Mouse (Mus musculus) limb, embryonic 12.5 days (tissue): ENCODE measurements around the gene Insl3. TPM values are rescaled to one million over a fixed set of nuclear protein-coding genes. Genes with fewer than 3 reads are reported as not detected.

ENCODE experiments used
- ATAC-seq: fragments of 200-750 bp; cut with Nextera tagmentation; 2 replicates; pipeline ENCODE4 v1.8.0; 2017; ENCODE audit warnings: low read depth, moderate TSS enrichment; ENCODE audit not compliant: insufficient number of reproducible peaks, insufficient read depth, low FRiP score, low TSS enrichment
- H3K27ac ChIP-seq: fragments of 300-500 bp; sonication (generic); 2 replicates; pipeline ENCODE4 v1.5.1; 2016; ENCODE audit warnings: mild to moderate bottlenecking, moderate library complexity
- H3K27me3 ChIP-seq: fragments of 300-500 bp; sonication (generic); 2 replicates; pipeline ENCODE4 v1.6.1; 2016; ENCODE audit warnings: mild to moderate bottlenecking, moderate library complexity
- H3K36me3 ChIP-seq: fragments of 300-500 bp; sonication (generic); 2 replicates; pipeline ENCODE4 v1.6.1; 2016; ENCODE audit warnings: mild to moderate bottlenecking, moderate library complexity
- H3K4me1 ChIP-seq: fragments of 300-500 bp; sonication (generic); replicated peaks from 2 replicates; pipeline ENCODE4 v1.6.1; 2016
- H3K4me2 ChIP-seq: fragments of 300-500 bp; sonication (generic); 2 replicates; pipeline ENCODE4 v1.6.1; 2016; ENCODE audit warnings: mild to moderate bottlenecking, moderate library complexity
- H3K4me3 ChIP-seq: fragments of 300-500 bp; sonication (generic); replicated peaks from 2 replicates; pipeline ENCODE4 v1.5.1; 2016; ENCODE audit warnings: mild to moderate bottlenecking
- H3K9ac ChIP-seq: fragments of 300-500 bp; sonication (generic); replicated peaks from 2 replicates; pipeline ENCODE4 v1.6.1; 2016; ENCODE audit warnings: mild to moderate bottlenecking, moderate library complexity
- H3K9me3 ChIP-seq: fragments of 300-500 bp; sonication (generic); 2 replicates; pipeline ENCODE4 v1.6.1; 2016; ENCODE audit warnings: mild to moderate bottlenecking, moderate library complexity
- WGBS: fragments of 180-500 bp; shearing (Covaris S2); methylation state at CpG from one replicate; pipeline ENCODE4 v1.1.7; 2016; 5-methylcytosine and 5-hydroxymethylcytosine counted together
- polyA plus RNA-seq: library from polyadenylated mRNA; unstranded; fragments of >200 nt; fragmentation: Nextera tagmentation; extraction: Ambion mirVana; gene quantifications from 2 replicates; pipeline ENCODE4 v1.2.1, GENCODE M21; 2016

Gene Insl3
- polyA plus RNA-seq, 1 experiment from 2014 or later, result 0.54 TPM

- Histone ChIP-seq H3K4me1 (peaks cover 42% of the 10 kb centered on the region), H3K9ac (no peak overlapping the region), H3K27ac (no peak overlapping the region), H3K4me3 (0 out of 2 replicates have a peak overlapping the region, but pooled peaks have one; percentile 12), H3K9me3 (no peaks in the 10 kb centered on the region), H3K27me3 (peaks cover 90% of the 10 kb centered on the region), H3K36me3 (no peaks in the 10 kb centered on the region), H3K4me2 (peak overlapping the region; percentile 40)
- ATAC-seq, result no peak
- 2% methylated on average over 21 of the region's 21 CpGs for WGBS
Observed at GRCm38 (mm10) chr8:71668220-71668975, 20.6 kb upstream of the Insl3 start.

DNA sequence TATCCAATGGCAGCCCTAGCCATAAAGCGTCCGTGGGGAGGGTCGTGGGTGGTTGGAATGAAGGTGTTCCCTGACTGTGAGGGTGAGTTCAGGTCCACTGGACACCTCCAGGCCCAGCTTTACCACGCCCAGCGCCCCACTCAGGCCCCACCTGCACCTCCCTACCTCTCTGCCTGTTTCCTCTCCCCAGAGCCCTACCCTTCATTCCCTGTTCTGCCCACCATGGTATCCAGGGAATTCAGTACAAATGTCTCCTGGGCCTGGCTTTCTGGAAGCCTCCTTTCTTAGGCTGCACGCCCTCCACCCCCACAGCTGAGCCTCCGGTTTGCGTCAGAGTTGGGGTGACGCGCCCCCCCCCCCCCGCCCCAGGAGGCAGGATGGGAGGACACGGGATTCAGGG lies 18.8 kb upstream of the Insl3 start:
- Histone ChIP-seq H3K9me3 (no peaks in the 10 kb centered on the region), H3K27me3 (peaks cover 79% of the 10 kb centered on the region), H3K36me3 (no peaks in the 10 kb centered on the region), H3K4me1 (peaks cover 42% of the 10 kb centered on the region), H3K4me2 (peak overlapping the region; percentile 92), H3K9ac (no peak overlapping the region), H3K4me3 (peak overlapping the region; percentile 44), H3K27ac (no peak overlapping the region)
- WGBS, result 7% methylated on average over 11 of the region's 12 CpGs
- no peak for ATAC-seq

DNA sequence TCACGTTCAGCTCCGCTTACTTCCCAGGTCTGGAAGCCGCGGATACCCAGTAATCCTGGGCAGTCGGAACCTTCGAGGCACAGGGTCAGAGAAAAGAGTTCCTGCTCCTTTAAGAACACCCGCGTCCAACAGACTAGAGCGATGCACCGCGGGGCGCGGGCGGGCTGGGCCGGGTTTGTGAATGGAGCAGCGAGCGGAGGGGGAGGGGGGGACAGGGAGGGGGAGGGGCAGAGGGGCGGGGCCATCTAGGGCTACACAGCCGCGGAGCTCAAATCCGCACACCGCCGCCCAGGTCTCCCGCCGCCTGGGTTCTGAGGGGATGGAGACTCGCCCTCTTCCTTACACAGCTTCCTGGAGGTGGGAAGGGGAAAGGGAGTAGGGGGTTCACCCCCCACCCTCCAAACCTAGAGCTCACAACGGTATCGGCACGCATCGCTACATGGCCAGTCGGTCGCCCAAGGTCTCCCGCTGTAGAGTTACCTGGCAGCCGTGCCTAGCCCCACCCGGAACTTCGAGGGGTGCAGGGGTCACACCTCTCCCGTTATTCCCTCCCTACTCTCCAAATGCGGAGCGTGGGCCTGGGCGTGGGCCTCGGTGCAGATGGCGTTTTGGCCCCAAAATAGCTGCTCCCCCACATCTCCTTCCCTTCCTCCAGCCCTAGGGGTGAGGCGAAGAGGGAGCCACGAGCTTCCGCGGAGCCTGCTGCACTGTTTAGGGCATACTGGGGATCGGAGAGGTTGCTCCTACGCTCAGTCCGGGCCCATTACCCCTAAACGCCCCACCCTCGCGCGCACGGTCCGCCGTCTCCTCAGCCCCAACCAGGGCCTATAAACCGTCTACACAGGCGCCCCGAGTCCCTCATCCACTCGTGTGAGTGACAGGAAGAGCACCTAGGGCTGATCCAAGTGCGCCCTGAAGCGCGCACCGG lies 18.1 kb upstream of the Insl3 start:
- WGBS, result under 1% methylated on average over 50 of the region's 64 CpGs
- H3K9me3 ChIP-seq, result no peaks in the 10 kb centered on the region
- H3K36me3 ChIP-seq, result no peaks in the 10 kb centered on the region
- H3K4me1 ChIP-seq, result peaks cover 42% of the 10 kb centered on the region
- peak overlapping the region; percentile 92 for H3K4me2 ChIP-seq
- peak overlapping the region; percentile 44 for H3K4me3 ChIP-seq
- peak; percentile 12 for ATAC-seq
- peaks cover 79% of the 10 kb centered on the region for H3K27me3 ChIP-seq
- no peak overlapping the region for H3K27ac ChIP-seq
- no peak overlapping the region for H3K9ac ChIP-seq

- Histone ChIP-seq H3K4me2 (peak within 1 kb of the TSS; percentile 92), H3K4me1 (peaks cover 45% of the 10 kb centered on the region), H3K4me3 (peak within 1 kb of the TSS; percentile 44), H3K27me3 (peaks cover 79% of the 10 kb centered on the region), H3K27ac (no peak within 1 kb of the TSS), H3K36me3 (no peaks in the 10 kb centered on the region), H3K9me3 (no peaks in the 10 kb centered on the region), H3K9ac (no peak within 1 kb of the TSS; the same call in 1 of the 2 replicates)
- peak; percentile 34 for ATAC-seq
- under 1% methylated on average over 42 of the region's 42 CpGs for WGBS
Observed at GRCm38 (mm10) chr8:71671549-71671965, 17.5 kb upstream of the Insl3 start, which contains the start of gene Unc13a. TSS of gene Unc13a (minus strand) at chr8:71671757.

GRCm38 (mm10) chr8:71672168-71672735 lies 16.8 kb upstream of the Insl3 start:
- peak overlapping the region; percentile 44; the same call in 1 of the 2 replicates for H3K4me3 ChIP-seq
- peak overlapping the region; percentile 92 for H3K4me2 ChIP-seq
- H3K27me3 ChIP-seq, result peaks cover 80% of the 10 kb centered on the region
- no peaks in the 10 kb centered on the region for H3K36me3 ChIP-seq
- 59% methylated on average over 6 of the region's 6 CpGs for WGBS
- H3K9ac ChIP-seq, result no peak overlapping the region; the same call in 1 of the 2 replicates
- no peak for ATAC-seq
- no peaks in the 10 kb centered on the region for H3K9me3 ChIP-seq
- H3K27ac ChIP-seq, result no peak overlapping the region
- peaks cover 45% of the 10 kb centered on the region for H3K4me1 ChIP-seq

DNA sequence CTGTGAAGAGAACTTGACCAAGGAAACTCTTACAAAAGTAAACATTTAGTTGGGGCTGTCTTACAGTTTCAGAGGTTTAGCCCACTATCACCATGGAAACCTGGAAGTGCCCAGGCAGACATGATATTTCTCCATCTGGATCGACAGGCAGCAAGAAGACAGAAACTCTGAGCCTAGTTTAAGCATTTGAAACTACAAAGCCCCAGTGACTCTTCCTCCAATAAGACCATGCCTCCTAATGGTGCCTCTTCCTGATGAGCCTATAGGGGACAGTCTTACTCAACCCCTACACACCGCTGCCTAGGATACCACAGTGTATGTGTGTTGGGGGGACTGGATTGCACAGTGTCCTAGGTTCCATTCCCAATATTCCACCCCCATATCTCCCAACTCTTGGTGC lies 14.9 kb upstream of the Insl3 start:
- ATAC-seq, result no peak
- Histone ChIP-seq H3K9ac (no peak overlapping the region), H3K9me3 (no peaks in the 10 kb centered on the region), H3K27me3 (peaks cover 80% of the 10 kb centered on the region), H3K4me1 (peaks cover 30% of the 10 kb centered on the region), H3K4me2 (no peak overlapping the region), H3K4me3 (no peak overlapping the region), H3K36me3 (no peaks in the 10 kb centered on the region), H3K27ac (no peak overlapping the region)
- 80% methylated on average over 2 of the region's 2 CpGs for WGBS

GRCm38 (mm10) chr8:71675456-71676019 lies 13.5 kb upstream of the Insl3 start:
- H3K36me3 ChIP-seq, result no peaks in the 10 kb centered on the region
- H3K4me3 ChIP-seq, result peak overlapping the region; percentile 67
- H3K27ac ChIP-seq, result no peak overlapping the region
- H3K4me1 ChIP-seq, result peaks cover 33% of the 10 kb centered on the region
- no peak overlapping the region for H3K9ac ChIP-seq
- ATAC-seq, result no peak
- peak overlapping the region; percentile 90 for H3K4me2 ChIP-seq
- no peaks in the 10 kb centered on the region for H3K9me3 ChIP-seq
- WGBS, result 33% methylated on average over 9 of the region's 9 CpGs
- H3K27me3 ChIP-seq, result peaks cover 80% of the 10 kb centered on the region

GRCm38 (mm10) chr8:71676020-71676741 lies 12.8 kb upstream of the Insl3 start, which contains the start of gene Jak3:
TSS of gene Jak3 (plus strand) at chr8:71676296.
- no peaks in the 10 kb centered on the region for H3K36me3 ChIP-seq
- peaks cover 80% of the 10 kb centered on the region for H3K27me3 ChIP-seq
- peaks cover 28% of the 10 kb centered on the region for H3K4me1 ChIP-seq
- H3K4me3 ChIP-seq, result peak within 1 kb of the TSS; percentile 67
- H3K4me2 ChIP-seq, result peak within 1 kb of the TSS; percentile 90
- ATAC-seq, result no peak
- no peaks in the 10 kb centered on the region for H3K9me3 ChIP-seq
- H3K9ac ChIP-seq, result peak within 1 kb of the TSS; percentile 70
- 2% methylated on average over 40 of the region's 40 CpGs for WGBS
- H3K27ac ChIP-seq, result peak within 1 kb of the TSS; percentile 20; the same call in 1 of the 2 replicates

GRCm38 (mm10) chr8:71676803-71677202 lies 12.2 kb upstream of the Insl3 start:
- H3K4me1 ChIP-seq, result peaks cover 23% of the 10 kb centered on the region
- ATAC-seq, result no peak
- H3K27ac ChIP-seq, result no peak overlapping the region
- peak overlapping the region; percentile 70; the same call in 1 of the 2 replicates for H3K9ac ChIP-seq
- peak overlapping the region; percentile 67 for H3K4me3 ChIP-seq
- WGBS, result 57% methylated on average over 9 of the region's 9 CpGs
- peaks cover 83% of the 10 kb centered on the region for H3K27me3 ChIP-seq
- H3K4me2 ChIP-seq, result peak overlapping the region; percentile 90
- no peaks in the 10 kb centered on the region for H3K36me3 ChIP-seq
- no peaks in the 10 kb centered on the region for H3K9me3 ChIP-seq

DNA sequence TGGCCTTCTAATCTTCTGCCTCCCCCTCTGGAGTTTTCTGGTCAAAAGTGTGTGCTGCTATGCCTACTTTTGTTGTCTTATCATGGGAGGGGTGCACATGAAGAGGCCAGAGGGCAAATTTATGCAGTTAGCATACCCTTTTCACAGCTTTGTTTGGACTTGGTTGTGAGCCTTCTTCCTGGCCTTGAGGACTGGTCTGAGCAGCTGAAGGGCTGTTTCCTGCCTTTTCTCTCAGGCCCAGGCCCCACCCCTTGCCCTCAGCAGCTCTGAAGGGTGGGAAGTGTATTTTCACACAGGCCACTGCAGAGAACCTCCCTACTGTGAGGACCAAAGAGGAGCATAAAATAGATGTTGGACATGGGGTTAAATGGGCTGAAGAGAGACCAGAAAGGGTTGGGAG lies 11.5 kb upstream of the Insl3 start:
- peaks cover 86% of the 10 kb centered on the region for H3K27me3 ChIP-seq
- no peaks in the 10 kb centered on the region for H3K36me3 ChIP-seq
- H3K9ac ChIP-seq, result no peak overlapping the region
- peaks cover 20% of the 10 kb centered on the region for H3K4me1 ChIP-seq
- no peak overlapping the region for H3K4me3 ChIP-seq
- no peak overlapping the region for H3K27ac ChIP-seq
- no peak overlapping the region for H3K4me2 ChIP-seq
- no peak for ATAC-seq
- no peaks in the 10 kb centered on the region for H3K9me3 ChIP-seq
